Comparison of ENCODE assay signal across 10 mouse cellular contexts in genomic region chr15:98737881-98738280, GRCm38 (mm10). TPM values are rescaled to one million over a fixed set of nuclear protein-coding genes. Genes with fewer than 3 reads are reported as not detected.
DNase-seq lines count a peak whose midpoint lies in the region; ATAC-seq and TF ChIP-seq lines count a peak whose summit lies in the region.
"Had no signal": no experiment of that assay in that cellular context is flagged by ENCODE, and none has a peak within 500 bp of the region (broad histone marks: within the 10 kb centered on the region; RNA-seq: fewer than 3 reads in every experiment).

No protein-coding gene starts in this region.

- H3K36me3 ChIP-seq in heart, adult 2 months (ENCODE audit: control insufficient read depth, insufficient read depth, low read length) = no peaks in the 10 kb centered on the region
- H3K36me3 ChIP-seq in spleen, adult 2 months (ENCODE audit: control insufficient read depth, insufficient read depth, low read length) = peaks cover 14% of the 10 kb centered on the region
- H3K36me3 ChIP-seq in neural tube, embryonic 15.5 days = peaks cover 63% of the 10 kb centered on the region

- no peak for TF ChIP-seq POLR2A in heart, adult 2 months (IDR thresholded peaks at IDR 0.05; ENCODE audit: insufficient read depth, low read depth, low read length)
- no peak for TF ChIP-seq POLR2A in spleen, adult 2 months (IDR thresholded peaks at IDR 0.05; ENCODE audit: low read depth, low read length)

- no peak overlapping the region for H3K4me3 ChIP-seq in heart, adult 2 months
- no peak overlapping the region for H3K4me3 ChIP-seq in spleen, adult 2 months (ENCODE audit: extremely low read depth, insufficient read depth, insufficient read length)
- no peak overlapping the region for H3K4me3 ChIP-seq in neural tube, embryonic 15.5 days (replicated peaks)

- TF ChIP-seq EP300 in heart, adult 2 months (IDR thresholded peaks at IDR 0.05; ENCODE audit: insufficient read depth, low read depth, low read length) = no peak

- peak in 1 of 2 experiments; percentile 37 for DNase-seq in heart, adult 2 months
- no peak for DNase-seq in heart, adult 8-10 months (ENCODE audit: low spot score)
- peak in 1 of 2 experiments; percentile 39 for DNase-seq in spleen, adult 2 months (ENCODE audit: low read depth in 1 of 2, low spot score in 2 of 2)
- no peak for DNase-seq in spleen, adult 12 weeks (ENCODE audit: low spot score)
- peak; percentile 50 for DNase-seq in induced T-regulatory cell, adult 2 months (ENCODE audit: low read depth)
- DNase-seq in gastrocnemius, adult 8-10 months (ENCODE audit: low spot score in 2 of 2) = no peak

- 0 out of 2 replicates have a peak, but pooled peaks have one; percentile 35 for ATAC-seq in megakaryocyte-erythroid progenitor cell, adult 5-6 weeks (replicated peaks; ENCODE audit: low FRiP score, low TSS enrichment, poor library complexity, severe bottlenecking)
- no peak for ATAC-seq in neural tube, embryonic 15.5 days (ENCODE audit: low FRiP score)

- no peaks in the 10 kb centered on the region for H3K27me3 ChIP-seq in heart, adult 2 months (ENCODE audit: control insufficient read depth, insufficient read depth, low read length)
- H3K27me3 ChIP-seq in spleen, adult 2 months (ENCODE audit: control insufficient read depth, insufficient read depth, low read length) = no peaks in the 10 kb centered on the region
- no peaks in the 10 kb centered on the region for H3K27me3 ChIP-seq in neural tube, embryonic 15.5 days (replicated peaks)

- H3K9me3 ChIP-seq in neural tube, embryonic 15.5 days (replicated peaks) = no peaks in the 10 kb centered on the region

- no peak overlapping the region for H3K27ac ChIP-seq in heart, adult 2 months
- H3K27ac ChIP-seq in spleen, adult 2 months (ENCODE audit: insufficient read depth, low read length) = no peak overlapping the region
- H3K27ac ChIP-seq in neural tube, embryonic 15.5 days (replicated peaks) = no peak overlapping the region

- no peak overlapping the region for H3K9ac ChIP-seq in heart, adult 2 months (ENCODE audit: low read depth, low read length)
- no peak overlapping the region for H3K9ac ChIP-seq in neural tube, embryonic 15.5 days (replicated peaks)

- no peaks in the 10 kb centered on the region for H3K79me2 ChIP-seq in heart, adult 2 months (replicated peaks; ENCODE audit: control insufficient read depth, insufficient read depth, low read length)

- peak; percentile 74 for TF ChIP-seq CTCF in heart, adult 2 months (IDR thresholded peaks at IDR 0.05)
- TF ChIP-seq CTCF in spleen, adult 2 months (IDR thresholded peaks at IDR 0.05; ENCODE audit: extremely low read depth, insufficient read depth, insufficient read length, insufficient replicate concordance) = peak; percentile 9; the same call in 1 of the 2 replicates

- H3K4me1 ChIP-seq in heart, adult 2 months (ENCODE audit: control insufficient read depth, insufficient read depth, low read length) = no peaks in the 10 kb centered on the region
- H3K4me1 ChIP-seq in spleen, adult 2 months (ENCODE audit: control insufficient read depth, insufficient read depth, insufficient read length) = no peaks in the 10 kb centered on the region
- no peaks in the 10 kb centered on the region for H3K4me1 ChIP-seq in neural tube, embryonic 15.5 days

- intact Hi-C loops in heart, adult 2 months (cut with DNase I) = no loop called here

- H3K4me2 ChIP-seq in neural tube, embryonic 15.5 days = no peak overlapping the region

RNA-seq across cellular contexts. Expression of gene Fkbp11, which starts 9.9 kb away (rescaled TPM):
- total RNA-seq in heart, adult 2 months (2021) = 1 to 10 TPM; 5.1 to 5.8 TPM
- polyA plus RNA-seq in heart, adult 2 months (2012; rRNA removed) = 3.2 and 4.8 TPM in 2 replicates
- total RNA-seq in heart, adult 8-10 months (2022) = 1 to 10 TPM; 5.6 to 9.4 (median 7.7) TPM
- polyA plus RNA-seq in spleen, adult 2 months (2012; rRNA removed) = 16.7 and 18.1 TPM in 2 replicates
- 5.5 and 6.1 TPM in 2 replicates for total RNA-seq in megakaryocyte-erythroid progenitor cell, adult 5-6 weeks (2014; fragmentation: Nextera tagmentation)
- 5.8 and 6.9 TPM in 2 replicates for total RNA-seq in megakaryocyte-erythroid progenitor cell, adult 5-6 weeks (2017)
- polyA plus RNA-seq in neural tube, embryonic 15.5 days (2015; fragmentation: Nextera tagmentation; extraction: Ambion mirVana) = 11.9 and 12.3 TPM in 2 replicates
- total RNA-seq in gastrocnemius, adult 8-10 months (2022) = under 1 TPM in 3 of 4 experiments, not detected in 1; 0.43 to 0.92 (median 0.72) TPM

RNA-seq across cellular contexts. Expression of gene Arf3, which starts 25.1 kb away (rescaled TPM):
- total RNA-seq in heart, adult 2 months (2021) = 10 to 100 TPM; 18.9 to 20.0 TPM
- polyA plus RNA-seq in heart, adult 2 months (2012; rRNA removed) = 30.6 and 41.0 TPM in 2 replicates
- 10 to 100 TPM; 18.0 to 20.9 (median 19.1) TPM for total RNA-seq in heart, adult 8-10 months (2022)
- 65.2 and 70.5 TPM in 2 replicates for polyA plus RNA-seq in spleen, adult 2 months (2012; rRNA removed)
- total RNA-seq in megakaryocyte-erythroid progenitor cell, adult 5-6 weeks (2014; fragmentation: Nextera tagmentation) = 22.5 and 23.2 TPM in 2 replicates
- 16.9 and 22.1 TPM in 2 replicates for total RNA-seq in megakaryocyte-erythroid progenitor cell, adult 5-6 weeks (2017)
- 97.8 TPM in 2 replicates for polyA plus RNA-seq in neural tube, embryonic 15.5 days (2015; fragmentation: Nextera tagmentation; extraction: Ambion mirVana)
- 1 to 10 TPM; 6.9 to 8.9 (median 8.1) TPM for total RNA-seq in gastrocnemius, adult 8-10 months (2022)

RNA-seq across cellular contexts. Expression of gene Ccdc65, which starts 29.9 kb away (rescaled TPM):
- under 1 TPM; 0.11 to 0.16 TPM for total RNA-seq in heart, adult 2 months (2021)
- 0.15 and 0.37 TPM in 2 replicates for polyA plus RNA-seq in heart, adult 2 months (2012; rRNA removed)
- 1 to 10 TPM in 1 of 4 experiments, under 1 TPM in 3; 0.41 to 1.1 (median 0.84) TPM for total RNA-seq in heart, adult 8-10 months (2022)
- polyA plus RNA-seq in spleen, adult 2 months (2012; rRNA removed) = not detected in 2 replicates
- total RNA-seq in megakaryocyte-erythroid progenitor cell, adult 5-6 weeks (2014; fragmentation: Nextera tagmentation) = not detected in 2 replicates
- not detected in 2 replicates for total RNA-seq in megakaryocyte-erythroid progenitor cell, adult 5-6 weeks (2017)
- polyA plus RNA-seq in neural tube, embryonic 15.5 days (2015; fragmentation: Nextera tagmentation; extraction: Ambion mirVana) = 6.4 and 7.5 TPM in 2 replicates
- not detected for total RNA-seq in gastrocnemius, adult 8-10 months (2022)

RNA-seq across cellular contexts. Expression of gene Wnt10b, which starts 40.1 kb away (rescaled TPM):
- under 1 TPM; 0.20 to 0.29 TPM for total RNA-seq in heart, adult 2 months (2021)
- polyA plus RNA-seq in heart, adult 2 months (2012; rRNA removed) = 0.23 and 0.70 TPM in 2 replicates
- total RNA-seq in heart, adult 8-10 months (2022) = under 1 TPM in 3 of 4 experiments, not detected in 1; 0.16 to 0.44 (median 0.26) TPM
- 0.78 and 0.93 TPM in 2 replicates for polyA plus RNA-seq in spleen, adult 2 months (2012; rRNA removed)
- total RNA-seq in megakaryocyte-erythroid progenitor cell, adult 5-6 weeks (2014; fragmentation: Nextera tagmentation) = not detected in 2 replicates
- not detected in 2 replicates for total RNA-seq in megakaryocyte-erythroid progenitor cell, adult 5-6 weeks (2017)
- 0.08 and 0.72 TPM in 2 replicates for polyA plus RNA-seq in neural tube, embryonic 15.5 days (2015; fragmentation: Nextera tagmentation; extraction: Ambion mirVana)
- total RNA-seq in gastrocnemius, adult 8-10 months (2022) = 1 to 10 TPM in 1 of 4 experiments, under 1 TPM in 3; 0.48 to 1.1 (median 0.85) TPM
- polyA plus RNA-seq: heart, embryonic 14.5 days had no signal

RNA-seq across cellular contexts. Expression of gene Wnt1, which starts 51.8 kb away (rescaled TPM):
- not detected for total RNA-seq in heart, adult 2 months (2021)
- not detected in 2 replicates for polyA plus RNA-seq in heart, adult 2 months (2012; rRNA removed)
- total RNA-seq in heart, adult 8-10 months (2022) = not detected
- polyA plus RNA-seq in spleen, adult 2 months (2012; rRNA removed) = not detected in 2 replicates
- not detected in 2 replicates for total RNA-seq in megakaryocyte-erythroid progenitor cell, adult 5-6 weeks (2014; fragmentation: Nextera tagmentation)
- not detected in 2 replicates for total RNA-seq in megakaryocyte-erythroid progenitor cell, adult 5-6 weeks (2017)
- polyA plus RNA-seq in neural tube, embryonic 15.5 days (2015; fragmentation: Nextera tagmentation; extraction: Ambion mirVana) = 1.0 and 2.0 TPM in 2 replicates
- total RNA-seq in gastrocnemius, adult 8-10 months (2022) = not detected
- total RNA-seq: adrenal gland, adult 18-20 months had no signal
- polyA plus RNA-seq: heart, embryonic 14.5 days had no signal
